Mouse (Mus musculus) brain, embryonic 14.5 days (tissue): Measurements from ENCODE around the gene 4931406C07Rik.

Source experiments
- CTCF ChIP-seq: fragments of 200-500 bp; IDR thresholded peaks from 2 replicates; pipeline ENCODE4 v1.5.1; 2012; ENCODE audit warnings: inconsistent platforms, mild to moderate bottlenecking, moderate library complexity, borderline replicate concordance; ENCODE audit not compliant: insufficient read depth, insufficient read length; ENCODE audit errors: extremely low read depth
- POLR2A ChIP-seq: fragments of 200-500 bp; IDR thresholded peaks from 2 replicates; pipeline ENCODE4 v1.6.1; 2012; ENCODE audit warnings: mild to moderate bottlenecking, inconsistent platforms, borderline replicate concordance; ENCODE audit not compliant: poor library complexity, insufficient read depth, insufficient read length, severe bottlenecking; ENCODE audit errors: extremely low read depth

GRCm38 (mm10) chr9:15240006-15240405, 66.2 kb downstream of the 4931406C07Rik start:
- no peak for TF ChIP-seq CTCF
- no peak for TF ChIP-seq POLR2A
